In genomic region chr9:106202819-106203636, GRCm38 (mm10) we compare ENCODE assay signal across 7 mouse cellular contexts. TPM values are rescaled to one million over a fixed set of nuclear protein-coding genes. Genes with fewer than 3 reads are reported as not detected.
DNase-seq lines count a peak whose midpoint lies in the region; ATAC-seq lines count a peak whose summit lies in the region.

Twf2 (plus strand) TSS chr9:106203108.

- peak; percentile 92 for ATAC-seq in intestine, embryonic 15.5 days

- H3K9me3 ChIP-seq in intestine, embryonic 15.5 days = no peaks in the 10 kb centered on the region
- H3K9me3 ChIP-seq in midbrain, embryonic 10.5 days (replicated peaks) = no peaks in the 10 kb centered on the region

- H3K4me2 ChIP-seq in intestine, embryonic 15.5 days (replicated peaks) = peak within 1 kb of the TSS; percentile 66

- peak within 1 kb of the TSS; percentile 70 for H3K27ac ChIP-seq in intestine, embryonic 15.5 days
- peak within 1 kb of the TSS; percentile 86 for H3K27ac ChIP-seq in midbrain, embryonic 10.5 days (replicated peaks)

- H3K4me1 ChIP-seq in intestine, embryonic 15.5 days (replicated peaks) = peaks cover 35% of the 10 kb centered on the region
- H3K4me1 ChIP-seq in midbrain, embryonic 10.5 days = peaks cover 61% of the 10 kb centered on the region

- no peaks in the 10 kb centered on the region for H3K27me3 ChIP-seq in intestine, embryonic 15.5 days (replicated peaks)
- peaks cover 8% of the 10 kb centered on the region; the same call in 1 of the 2 replicates for H3K27me3 ChIP-seq in midbrain, embryonic 10.5 days (ENCODE audit: low read depth, poor library complexity, severe bottlenecking)

- WGBS in intestine, embryonic 15.5 days = under 1% methylated on average over 61 of the region's 61 CpGs
- WGBS in midbrain, embryonic 10.5 days = 2% methylated on average over 53 of the region's 61 CpGs

- H3K4me3 ChIP-seq in intestine, embryonic 15.5 days (replicated peaks) = peak within 1 kb of the TSS; percentile 64
- H3K4me3 ChIP-seq in midbrain, embryonic 10.5 days = peak within 1 kb of the TSS; percentile 74

- no peaks in the 10 kb centered on the region for H3K36me3 ChIP-seq in intestine, embryonic 15.5 days
- peaks cover 10% of the 10 kb centered on the region for H3K36me3 ChIP-seq in midbrain, embryonic 10.5 days

- DNase-seq in adrenal gland, adult 18-20 months (ENCODE audit: low spot score in 2 of 2) = peak; percentile 94 to 95
- DNase-seq in embryo, embryonic 11 days = peak; percentile 95
- DNase-seq in gastrocnemius, postnatal 36 days = peak; percentile 86 to 91
- DNase-seq in left cerebral cortex, postnatal 25 days (ENCODE audit: low spot score in 2 of 2) = peak; percentile 89 to 92
- peak; percentile 92 for DNase-seq in midbrain, embryonic 10.5 days (ENCODE audit: low spot score)
- DNase-seq in right cerebral cortex, postnatal 4 days = peak; percentile 89

- H3K9ac ChIP-seq in intestine, embryonic 15.5 days = peak within 1 kb of the TSS; percentile 68

- intact Hi-C loops in gastrocnemius, postnatal 36 days (cut with DNase I) = no loop called here
- intact Hi-C loops in left cerebral cortex, postnatal 25 days (cut with DNase I) = loop anchor here (2.0 kb wide), 1 partner anchor 32 kb away; the partner anchor contains the start of gene Wdr82

RNA-seq across cellular contexts. Expression of gene Twf2, which starts in this region (rescaled TPM):
- 10 to 100 TPM; 41.1 to 78.7 TPM for total RNA-seq in adrenal gland, adult 18-20 months (2021)
- total RNA-seq in gastrocnemius, postnatal 36 days (2021) = 100 to 1,000 TPM; 113 to 156 TPM
- polyA plus RNA-seq in intestine, embryonic 15.5 days (2015; fragmentation: Nextera tagmentation; extraction: Ambion mirVana) = 51.5 and 52.5 TPM in 2 replicates
- 10 to 100 TPM; 55.1 to 59.6 TPM for total RNA-seq in left cerebral cortex, postnatal 25 days (2021)
- polyA plus RNA-seq in midbrain, embryonic 10.5 days (2016; fragmentation: Nextera tagmentation; extraction: Ambion mirVana) = 69.7 and 74.8 TPM in 2 replicates

Comparison
In these comparisons a context has a peak if more than half of its experiments do, and no peak if none do; other contexts are left out.
1. Peak in every context shown above with its lines: DNase-seq, ATAC-seq, H3K4me3 ChIP-seq and H3K27ac ChIP-seq.